Mouse (Mus musculus) heart, adult 2 months (tissue): ENCODE measurements around the gene Cep112.

Experiments used
- CTCF ChIP-seq: fragments of 200-600 bp; IDR thresholded peaks from 2 replicates; pipeline ENCODE4 v1.8.1; 2022; ENCODE audit warnings: antibody characterized with exemption, mild to moderate bottlenecking, moderate library complexity
- EP300 ChIP-seq: fragments of 200-500 bp; IDR thresholded peaks from 2 replicates; pipeline ENCODE4 v1.6.1; 2011; ENCODE audit warnings: low read depth, low read length, control low read depth; ENCODE audit not compliant: insufficient read depth

DNA sequence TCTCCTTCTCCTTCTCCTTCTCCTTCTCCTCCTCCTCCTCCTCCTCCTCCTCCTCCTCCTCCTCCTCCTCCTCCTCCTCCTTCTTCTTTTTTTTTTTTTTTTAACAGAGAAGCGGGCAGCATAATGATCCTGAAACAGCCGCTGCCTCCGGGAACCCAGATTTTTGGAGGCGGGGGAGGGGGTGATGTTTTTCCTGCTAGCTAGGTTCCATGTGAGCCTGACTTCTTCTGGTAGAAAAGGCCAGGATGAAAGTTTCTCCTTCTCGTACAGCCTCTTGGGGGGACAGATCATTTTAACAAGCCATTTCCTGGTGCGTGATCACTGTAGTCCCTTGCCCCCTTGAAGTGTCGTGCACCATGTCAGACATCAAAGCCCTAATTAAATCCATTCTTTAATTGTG, 467.4 kb downstream of the Cep112 start:
- TF ChIP-seq EP300 (no peak), CTCF (no peak)
